Mouse (Mus musculus): ENCODE data around the gene Etv6. TPM values are rescaled to one million over a fixed set of nuclear protein-coding genes. Genes with fewer than 3 reads are reported as not detected.

The Etv6 gene
- polyA plus RNA-seq, 1 experiment from 2014 or later = 12.1 TPM

DNA sequence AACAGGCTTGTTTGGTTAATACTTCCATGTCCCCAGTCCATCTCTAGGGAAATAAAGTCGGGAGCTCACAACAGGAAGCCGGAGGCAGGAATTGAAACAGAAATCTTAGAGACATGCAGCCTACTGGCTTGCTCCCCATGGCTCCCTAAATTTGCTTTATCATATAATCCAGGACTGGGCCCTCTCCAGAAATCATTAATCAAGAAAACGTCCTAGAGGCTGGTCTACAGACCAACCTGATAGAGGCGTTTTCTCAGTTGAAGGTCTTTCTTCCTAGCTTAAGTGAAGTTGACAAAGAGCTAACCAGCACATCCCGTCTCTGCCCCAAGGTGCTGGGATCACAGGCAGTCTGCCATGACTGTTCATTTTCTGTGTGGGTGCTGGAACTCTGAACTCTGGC lies 141.7 kb downstream of the Etv6 start:
- Histone ChIP-seq H3K36me3 (no peaks in the 10 kb centered on the region), H3K27me3 (ENCODE audit: insufficient read depth, poor library complexity, severe bottlenecking) (no peaks in the 10 kb centered on the region), H3K27ac (no peak overlapping the region), H3K4me3 (no peak overlapping the region), H3K4me1 (replicated peaks) (0 out of 2 replicates have a peak, but pooled peaks cover 6% of the 10 kb centered on the region), H3K9me3 (no peaks in the 10 kb centered on the region)
- 86% methylated on average over 5 of the region's 5 CpGs for WGBS
- no peak for DNase-seq (ENCODE audit: low spot score)

DNA sequence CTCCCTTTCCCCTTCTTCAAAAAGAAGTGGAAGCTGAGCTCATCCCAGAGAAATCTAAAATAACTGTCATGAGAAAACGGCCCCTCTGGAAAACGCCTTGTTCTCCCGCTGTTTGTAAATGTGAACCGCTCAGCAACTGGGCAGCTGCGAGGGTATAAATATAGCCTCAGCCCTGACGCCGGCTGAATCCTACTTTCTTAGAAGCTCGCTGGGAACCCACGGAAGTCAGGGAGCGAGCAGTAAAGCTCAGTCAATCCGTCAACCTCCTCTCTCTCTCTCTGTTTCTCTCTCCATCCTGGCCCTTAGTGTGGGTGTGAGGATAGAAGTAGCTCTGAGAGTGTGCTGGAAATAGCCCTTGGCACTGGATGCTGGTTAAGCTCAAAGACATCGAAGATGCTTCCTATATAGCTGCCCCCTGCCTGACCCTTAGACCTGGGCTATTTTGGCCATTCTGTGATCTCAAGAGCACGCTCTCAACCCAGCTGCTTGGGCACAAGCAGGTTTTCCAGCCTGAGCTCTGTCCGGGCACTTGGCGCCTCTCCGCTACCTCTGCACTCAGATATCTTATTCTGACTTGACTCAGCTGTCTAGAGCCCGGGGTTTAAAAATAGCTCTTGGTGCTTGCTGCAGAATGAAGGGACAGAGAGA lies 146.9 kb downstream of the Etv6 start:
- WGBS = 86% methylated on average over 17 of the region's 17 CpGs
- H3K4me3 ChIP-seq = no peak overlapping the region

DNA sequence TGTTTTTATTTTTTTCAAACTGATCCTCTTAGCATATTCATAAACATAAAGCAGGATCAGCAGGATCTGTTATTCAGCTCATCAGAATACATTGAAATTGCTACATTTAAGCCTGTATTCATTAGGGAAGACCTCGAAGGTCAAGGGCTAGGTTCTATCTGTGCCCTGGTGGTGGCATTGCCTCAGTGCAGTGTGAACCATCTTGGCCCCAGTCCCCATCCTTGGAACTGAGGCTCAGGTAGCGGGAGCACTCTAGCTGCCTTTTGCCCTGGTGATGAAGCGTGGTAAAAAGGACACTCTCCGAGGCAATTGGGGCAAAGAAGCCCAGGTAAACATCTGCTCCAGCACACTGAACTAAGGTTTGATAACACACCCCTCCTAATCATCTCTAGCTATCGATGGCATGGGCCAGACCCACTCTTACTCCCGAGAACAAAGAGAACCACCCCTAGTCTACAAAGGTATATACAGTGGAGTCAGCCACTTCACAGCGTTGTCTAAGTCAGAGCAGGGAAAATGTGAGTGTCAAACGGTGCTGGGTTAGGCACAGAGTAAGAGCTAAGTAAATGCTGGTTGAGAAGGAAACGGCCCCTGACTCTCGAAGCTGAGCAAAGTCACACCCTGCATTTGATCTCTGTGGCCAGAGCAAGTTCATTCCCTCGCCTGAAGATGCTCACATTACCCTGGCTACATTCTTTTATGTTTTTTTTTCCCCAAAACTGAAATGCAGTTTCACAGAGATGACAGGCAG lies 148.3 kb downstream of the Etv6 start:
- H3K9me3 ChIP-seq = no peaks in the 10 kb centered on the region
- H3K27me3 ChIP-seq (ENCODE audit: insufficient read depth, poor library complexity, severe bottlenecking) = no peaks in the 10 kb centered on the region
- H3K4me3 ChIP-seq = no peak overlapping the region
- H3K36me3 ChIP-seq = no peaks in the 10 kb centered on the region
- H3K4me1 ChIP-seq (replicated peaks) = peaks cover 16% of the 10 kb centered on the region
- 90% methylated on average over 11 of the region's 11 CpGs for WGBS
- DNase-seq (ENCODE audit: low spot score) = no peak
- H3K27ac ChIP-seq = no peak overlapping the region

More for the DNA sequence above, 146.9 kb downstream of the Etv6 start:
- no peaks in the 10 kb centered on the region for H3K27me3 ChIP-seq (ENCODE audit: insufficient read depth, poor library complexity, severe bottlenecking)
- no peak overlapping the region for H3K27ac ChIP-seq
- no peaks in the 10 kb centered on the region for H3K36me3 ChIP-seq
- 0 out of 2 replicates have a peak, but pooled peaks cover 5% of the 10 kb centered on the region for H3K4me1 ChIP-seq (replicated peaks)
- no peaks in the 10 kb centered on the region for H3K9me3 ChIP-seq
- DNase-seq (ENCODE audit: low spot score) = no peak

DNA sequence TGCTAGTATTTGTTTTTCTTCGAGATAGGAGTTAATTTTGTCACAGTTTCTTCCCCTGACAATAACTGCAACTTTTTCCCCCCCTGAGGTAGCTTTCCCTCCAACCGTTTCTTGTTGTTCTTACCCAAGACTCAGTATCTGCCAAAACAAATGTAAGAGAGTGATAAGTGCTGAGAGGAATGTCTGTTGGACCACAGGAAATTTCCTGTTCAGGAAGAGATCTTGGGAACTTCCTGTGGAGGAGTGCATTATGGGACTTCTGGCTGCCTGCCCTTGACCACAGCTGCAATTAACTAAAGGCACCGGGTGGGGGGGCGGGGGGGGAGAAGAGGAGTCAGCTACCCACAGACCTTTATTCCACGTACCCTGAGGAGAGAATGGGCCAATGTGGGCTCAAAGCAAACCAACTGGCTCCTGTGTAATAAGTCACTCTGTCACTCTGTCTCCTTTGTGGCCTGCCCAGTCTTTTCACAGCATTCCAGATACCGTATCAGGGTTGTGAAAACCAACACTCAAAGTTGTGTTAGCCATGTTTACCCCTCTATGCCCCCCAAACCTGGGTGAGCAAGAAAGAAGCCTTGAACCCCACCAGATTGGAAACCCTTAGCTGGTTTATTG lies 150.9 kb downstream of the Etv6 start:
- Histone ChIP-seq H3K9me3 (no peaks in the 10 kb centered on the region), H3K4me3 (no peak overlapping the region), H3K36me3 (no peaks in the 10 kb centered on the region), H3K27ac (no peak overlapping the region), H3K4me1 (replicated peaks) (peaks cover 31% of the 10 kb centered on the region), H3K27me3 (ENCODE audit: insufficient read depth, poor library complexity, severe bottlenecking) (no peaks in the 10 kb centered on the region)
- no peak for DNase-seq (ENCODE audit: low spot score)
- WGBS = 69% methylated on average over 6 of the region's 6 CpGs

DNA sequence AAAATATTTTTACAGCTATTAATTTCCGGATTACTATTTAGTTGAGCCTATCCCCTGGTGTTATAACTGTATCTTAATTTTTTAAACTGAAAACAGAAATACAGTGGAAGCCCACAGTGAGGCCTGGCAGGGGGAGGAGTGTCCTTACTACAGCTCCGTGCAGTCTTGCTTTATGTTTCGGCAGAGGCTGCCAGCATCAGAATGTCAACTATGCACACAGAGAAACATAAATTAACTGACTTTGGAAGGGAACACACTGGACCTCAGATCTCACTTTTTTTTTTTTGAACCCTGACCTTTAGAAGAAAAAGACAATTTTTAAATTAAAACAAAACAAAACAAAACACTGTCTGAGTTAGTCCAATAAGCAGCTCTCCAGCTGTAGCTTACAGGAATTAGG lies 153.2 kb downstream of the Etv6 start:
- no peaks in the 10 kb centered on the region for H3K27me3 ChIP-seq (ENCODE audit: insufficient read depth, poor library complexity, severe bottlenecking)
- no peaks in the 10 kb centered on the region for H3K9me3 ChIP-seq
- 45% methylated on average over 3 of the region's 3 CpGs for WGBS
- no peaks in the 10 kb centered on the region for H3K36me3 ChIP-seq
- 0 out of 2 replicates have a peak overlapping the region, but pooled peaks have one; percentile 4 for H3K27ac ChIP-seq
- no peak for DNase-seq (ENCODE audit: low spot score)
- no peak overlapping the region for H3K4me3 ChIP-seq
- peaks cover 34% of the 10 kb centered on the region for H3K4me1 ChIP-seq (replicated peaks)

DNA sequence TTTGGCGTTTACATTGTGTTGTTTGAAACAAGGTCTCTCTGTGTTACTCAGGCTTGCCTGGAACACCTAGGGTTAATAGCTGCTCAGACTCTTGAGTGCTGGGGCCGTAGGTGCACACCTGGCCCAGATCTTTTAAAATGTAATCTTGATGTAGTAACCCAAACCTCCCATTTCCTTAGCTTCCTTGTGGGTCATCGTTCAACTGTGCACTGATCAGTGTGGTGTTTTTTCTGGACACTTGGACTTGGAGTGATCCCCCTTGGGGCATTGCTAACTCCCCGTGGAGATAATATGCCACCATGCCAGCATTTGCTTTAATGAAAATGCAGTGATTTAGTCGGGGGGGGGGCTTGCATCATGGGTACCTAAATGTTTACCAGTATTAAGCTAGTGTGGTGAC lies 153.7 kb downstream of the Etv6 start:
- Histone ChIP-seq H3K27me3 (ENCODE audit: insufficient read depth, poor library complexity, severe bottlenecking) (no peaks in the 10 kb centered on the region), H3K27ac (peak overlapping the region; percentile 78), H3K4me1 (replicated peaks) (peaks cover 34% of the 10 kb centered on the region), H3K4me3 (no peak overlapping the region), H3K9me3 (no peaks in the 10 kb centered on the region), H3K36me3 (no peaks in the 10 kb centered on the region)
- no peak for DNase-seq (ENCODE audit: low spot score)
- 50% methylated on average over 5 of the region's 5 CpGs for WGBS

DNA sequence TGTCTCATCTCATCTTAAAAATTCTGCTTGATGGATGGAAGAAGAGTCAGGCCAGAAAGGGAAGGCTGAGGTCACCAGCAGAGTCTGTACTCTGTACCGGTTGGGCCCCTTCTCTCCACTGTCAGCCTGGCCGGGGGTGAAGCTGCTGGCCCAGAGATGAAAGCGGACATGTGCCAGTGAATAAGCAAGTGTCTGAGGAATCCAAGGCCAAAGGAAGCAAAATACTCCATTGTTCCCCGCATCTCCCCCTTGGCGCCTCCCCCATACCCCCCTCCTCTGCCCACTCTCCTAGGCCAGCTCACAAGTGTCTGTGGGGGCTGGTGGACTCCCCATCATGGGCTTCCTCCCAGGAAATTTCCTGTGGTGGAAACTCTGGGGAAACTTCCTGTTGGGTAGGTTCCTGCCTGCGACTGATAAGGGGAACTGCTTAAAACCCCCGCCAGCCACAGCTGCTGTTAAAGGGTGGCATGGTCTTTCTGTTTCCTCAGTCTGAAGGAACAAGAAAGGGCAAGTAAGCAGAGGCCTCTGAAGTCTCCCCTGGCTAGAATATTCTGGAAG lies 154.2 kb downstream of the Etv6 start:
- Histone ChIP-seq H3K4me1 (replicated peaks) (peaks cover 34% of the 10 kb centered on the region), H3K27ac (peak overlapping the region; percentile 78), H3K4me3 (no peak overlapping the region), H3K27me3 (ENCODE audit: insufficient read depth, poor library complexity, severe bottlenecking) (no peaks in the 10 kb centered on the region), H3K36me3 (no peaks in the 10 kb centered on the region), H3K9me3 (no peaks in the 10 kb centered on the region)
- 38% methylated on average over 7 of the region's 7 CpGs for WGBS
- peak; percentile 28 for DNase-seq (ENCODE audit: low spot score)

DNA sequence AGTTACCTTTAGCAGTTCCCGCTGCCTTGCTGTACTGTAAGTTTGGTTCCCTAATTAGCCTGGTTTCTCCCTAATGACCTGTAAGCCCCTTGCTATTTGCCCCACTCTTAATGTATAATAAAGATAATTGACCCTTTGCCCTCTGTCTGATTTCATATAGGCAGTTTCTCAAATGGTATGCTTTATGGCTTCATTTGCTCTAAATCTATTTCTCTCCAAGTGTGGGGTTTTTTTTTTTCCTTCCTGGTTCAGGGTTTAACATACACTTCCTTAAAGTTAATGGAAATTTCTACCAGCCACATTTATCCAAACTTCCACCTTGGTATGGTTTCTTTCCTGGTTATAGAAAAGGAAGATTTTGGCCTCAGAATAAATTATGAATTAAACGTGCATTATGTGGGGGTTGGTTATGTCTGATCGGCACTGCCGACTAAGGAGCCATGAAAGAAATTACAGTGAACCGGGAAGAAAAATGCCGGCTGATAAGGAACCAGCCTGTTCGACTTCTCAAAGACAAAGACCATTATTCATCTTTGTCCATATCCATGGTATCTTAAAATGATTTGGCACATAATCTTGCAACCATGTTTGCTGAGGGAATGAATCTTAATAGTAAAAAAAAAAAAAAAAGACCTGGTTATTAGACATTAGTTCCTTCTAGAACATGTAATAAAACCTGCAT lies 155.2 kb downstream of the Etv6 start:
- Histone ChIP-seq H3K4me1 (replicated peaks) (peaks cover 34% of the 10 kb centered on the region), H3K36me3 (no peaks in the 10 kb centered on the region), H3K9me3 (no peaks in the 10 kb centered on the region), H3K27me3 (ENCODE audit: insufficient read depth, poor library complexity, severe bottlenecking) (no peaks in the 10 kb centered on the region), H3K27ac (no peak overlapping the region), H3K4me3 (no peak overlapping the region)
- 88% methylated on average over 7 of the region's 7 CpGs for WGBS
- DNase-seq (ENCODE audit: low spot score) = no peak

DNA sequence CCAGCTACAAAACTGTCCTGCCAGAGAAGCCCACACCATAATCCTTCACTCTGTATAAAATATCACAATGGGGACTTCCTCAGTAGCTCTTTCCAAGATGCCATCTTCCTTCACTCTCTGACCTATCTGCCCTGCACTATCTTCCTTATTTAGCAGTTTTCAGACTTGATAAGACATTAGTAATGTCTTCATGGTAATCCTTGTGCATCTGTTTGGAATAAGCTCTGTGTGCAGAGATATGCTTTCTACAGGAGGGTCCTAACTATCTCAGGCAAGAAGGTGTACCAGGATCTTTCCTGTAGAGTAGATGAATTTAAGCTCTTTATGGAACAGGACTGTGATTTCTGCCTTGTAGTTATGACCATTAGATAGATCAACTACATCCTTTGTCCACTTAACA lies 157.2 kb downstream of the Etv6 start:
- H3K9me3 ChIP-seq = no peaks in the 10 kb centered on the region

DNA sequence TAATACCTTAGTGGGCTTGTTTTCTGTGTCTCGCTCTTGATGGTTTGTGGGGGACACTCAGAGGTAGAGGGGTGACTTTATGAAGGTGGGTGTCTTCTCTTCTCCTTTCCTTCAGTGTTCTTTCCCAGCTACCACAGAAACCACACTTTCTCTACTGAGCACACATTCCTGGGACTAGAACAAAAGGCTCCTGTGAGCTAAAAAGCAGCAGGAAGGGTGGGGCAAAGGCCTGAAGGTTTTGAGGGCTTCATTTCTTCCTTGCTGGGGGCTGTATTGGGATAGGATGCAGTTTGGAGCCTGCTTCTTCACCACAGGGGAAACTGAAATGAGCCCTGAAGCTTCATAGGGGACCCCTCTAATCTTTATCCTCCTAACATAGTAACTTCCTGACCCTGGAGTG lies 164.4 kb downstream of the Etv6 start:
- no peaks in the 10 kb centered on the region for H3K9me3 ChIP-seq
- H3K27ac ChIP-seq = peak overlapping the region; percentile 67
- WGBS = 90% methylated on average over 1 of the region's 1 CpGs
- no peak for DNase-seq (ENCODE audit: low spot score)
- H3K4me3 ChIP-seq = no peak overlapping the region
- H3K36me3 ChIP-seq = peaks cover 3% of the 10 kb centered on the region; the same call in 1 of the 2 replicates
- H3K4me1 ChIP-seq (replicated peaks) = peaks cover 14% of the 10 kb centered on the region
- H3K27me3 ChIP-seq (ENCODE audit: insufficient read depth, poor library complexity, severe bottlenecking) = no peaks in the 10 kb centered on the region

More for the DNA sequence above, 157.2 kb downstream of the Etv6 start:
- Histone ChIP-seq H3K4me3 (no peak overlapping the region), H3K27ac (no peak overlapping the region), H3K36me3 (no peaks in the 10 kb centered on the region), H3K4me1 (replicated peaks) (peaks cover 26% of the 10 kb centered on the region), H3K27me3 (ENCODE audit: insufficient read depth, poor library complexity, severe bottlenecking) (no peaks in the 10 kb centered on the region)
- no peak for DNase-seq (ENCODE audit: low spot score)

DNA sequence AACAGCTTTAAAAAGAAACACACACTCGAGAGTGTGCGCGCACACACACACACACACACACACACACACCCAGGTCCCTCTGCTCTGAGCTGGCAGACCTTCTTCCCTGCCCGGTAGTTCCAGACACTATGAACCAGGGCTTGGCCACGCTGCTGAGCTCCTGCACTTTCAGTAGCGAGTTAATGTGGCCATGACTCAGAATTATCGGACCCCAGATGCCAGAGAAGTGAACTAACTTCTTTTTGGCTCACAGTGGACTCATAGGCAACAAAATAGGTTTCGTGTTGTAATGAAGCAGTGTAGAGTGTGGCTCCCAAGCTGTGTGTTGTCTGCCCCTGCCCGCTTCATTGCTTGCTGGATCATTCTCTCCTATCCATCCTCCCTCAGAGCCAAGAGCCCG lies 165.1 kb downstream of the Etv6 start:
- Histone ChIP-seq H3K9me3 (no peaks in the 10 kb centered on the region), H3K4me1 (replicated peaks) (peaks cover 14% of the 10 kb centered on the region), H3K36me3 (peaks cover 3% of the 10 kb centered on the region; the same call in 1 of the 2 replicates), H3K27me3 (ENCODE audit: insufficient read depth, poor library complexity, severe bottlenecking) (no peaks in the 10 kb centered on the region), H3K27ac (no peak overlapping the region), H3K4me3 (no peak overlapping the region)
- WGBS = 85% methylated on average over 10 of the region's 10 CpGs
- no peak for DNase-seq (ENCODE audit: low spot score)

DNA sequence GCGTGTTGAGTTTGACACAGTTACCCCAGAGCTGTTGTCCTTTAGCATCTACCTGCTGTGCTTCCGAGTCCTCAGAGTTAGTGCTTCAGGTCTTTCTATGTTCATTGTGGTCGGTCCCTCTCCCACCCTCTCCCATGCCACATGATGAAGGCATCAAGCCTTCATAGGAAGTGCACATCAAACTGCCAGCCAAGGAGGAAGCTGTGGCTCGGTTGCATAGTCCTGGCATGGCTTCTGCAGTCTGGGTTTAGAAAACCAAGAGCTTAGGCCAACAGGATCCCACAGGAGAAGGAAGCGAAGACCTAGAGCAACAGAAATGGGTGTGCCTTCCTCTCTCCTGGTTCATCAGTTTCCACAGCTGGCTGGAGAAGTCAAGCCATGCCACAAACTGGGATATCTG lies 166.7 kb downstream of the Etv6 start:
- H3K4me3 ChIP-seq = no peak overlapping the region
- H3K27me3 ChIP-seq (ENCODE audit: insufficient read depth, poor library complexity, severe bottlenecking) = no peaks in the 10 kb centered on the region
- H3K4me1 ChIP-seq (replicated peaks) = peaks cover 23% of the 10 kb centered on the region
- WGBS = 94% methylated on average over 5 of the region's 5 CpGs
- no peak overlapping the region for H3K27ac ChIP-seq
- no peak for DNase-seq (ENCODE audit: low spot score)
- H3K9me3 ChIP-seq = no peaks in the 10 kb centered on the region
- peaks cover 3% of the 10 kb centered on the region; the same call in 1 of the 2 replicates for H3K36me3 ChIP-seq
